Mouse (Mus musculus): ENCODE data around the gene Myog.

GRCm38 (mm10) chr1:134283108-134283507, 6.7 kb upstream of the Myog start:
- TF ChIP-seq CTCF (IDR thresholded peaks at IDR 0.05; ENCODE audit: control insufficient read depth, insufficient read depth, insufficient replicate concordance, low read depth, low read length) (no peak), POLR2A (IDR thresholded peaks at IDR 0.05; ENCODE audit: control insufficient read depth, low read depth, low read length) (no peak)
